Mouse (Mus musculus) forebrain, embryonic 16.5 days (tissue): Measurements from ENCODE around the gene 2810004N23Rik. TPM values are rescaled to one million over a fixed set of nuclear protein-coding genes. Genes with fewer than 3 reads are reported as not detected.

Experiments
- polyA plus RNA-seq: library from polyadenylated mRNA; unstranded; fragments of >200 nt; fragmentation: Nextera tagmentation; extraction: Ambion mirVana; gene quantifications from 2 replicates; pipeline ENCODE4 v1.2.1, GENCODE M21; 2015

The 2810004N23Rik gene
- polyA plus RNA-seq, 1 experiment from 2014 or later, result 38.3 TPM

Other genes with a start within 250 kb of the 2810004N23Rik start
- gene 2310022B05Rik, start 199.8 kb downstream of the 2810004N23Rik start, polyA plus RNA-seq, result 26.0 and 29.4 TPM in 2 replicates
- gene Ttc13, start 141.1 kb downstream of the 2810004N23Rik start, polyA plus RNA-seq, result 60.0 and 62.6 TPM in 2 replicates
- gene Arv1, start 141.0 kb downstream of the 2810004N23Rik start, polyA plus RNA-seq, result 26.9 and 33.5 TPM in 2 replicates
- 0.25 TPM in 1 of 2 replicates, not detected in the other for gene Fam89a, start 111.3 kb downstream of the 2810004N23Rik start, polyA plus RNA-seq
- gene Trim67, start 70.0 kb downstream of the 2810004N23Rik start, polyA plus RNA-seq, result 28.8 and 30.4 TPM in 2 replicates
- gene Gnpat, start 87 bp downstream of the 2810004N23Rik start, polyA plus RNA-seq, result 92.7 TPM in 2 replicates
- gene Exoc8, start 34.6 kb upstream of the 2810004N23Rik start, polyA plus RNA-seq, result 15.0 and 15.2 TPM in 2 replicates
- gene Sprtn, start 34.8 kb upstream of the 2810004N23Rik start, polyA plus RNA-seq, result 10.6 and 12.9 TPM in 2 replicates
- 21.3 and 21.8 TPM in 2 replicates for gene Egln1, start 86.2 kb upstream of the 2810004N23Rik start, polyA plus RNA-seq
- gene Tsnax, start 149.9 kb upstream of the 2810004N23Rik start, polyA plus RNA-seq, result 158 and 162 TPM in 2 replicates
- gene Disc1, start 191.1 kb upstream of the 2810004N23Rik start, polyA plus RNA-seq, result 1.0 and 1.1 TPM in 2 replicates